Mouse (Mus musculus): Measurements from ENCODE around the gene AU018091. TPM values are rescaled to one million over a fixed set of nuclear protein-coding genes. Genes with fewer than 3 reads are reported as not detected.
"Not testable (repeated sequence)": the region's sequence is repeated elsewhere in the genome, so short reads cannot be mapped to it uniquely, and the experiment has no call there.

Gene AU018091
- not detected for total RNA-seq (2021)
- long read RNA-seq, experiment 1, result 0 reads
- long read RNA-seq, experiment 2, result 0 reads

- no peak for DNase-seq (ENCODE audit: low spot score in 2 of 2)
Measured at GRCm38 (mm10) chr7:3168925-3169324, at the start of gene AU018091. Gene AU018091 (minus strand): TSS chr7:3169203.

- no peak for DNase-seq (ENCODE audit: low spot score in 2 of 2)
Measured at GRCm38 (mm10) chr7:3217546-3218056, 48.6 kb upstream of the AU018091 start.

GRCm38 (mm10) chr7:3216331-3216730, 47.3 kb upstream of the AU018091 start:
- no peak for DNase-seq (ENCODE audit: low spot score in 2 of 2)

- DNase-seq (ENCODE audit: low spot score in 2 of 2), result no peak
Measured at GRCm38 (mm10) chr7:3213557-3213956, 44.6 kb upstream of the AU018091 start.

DNA sequence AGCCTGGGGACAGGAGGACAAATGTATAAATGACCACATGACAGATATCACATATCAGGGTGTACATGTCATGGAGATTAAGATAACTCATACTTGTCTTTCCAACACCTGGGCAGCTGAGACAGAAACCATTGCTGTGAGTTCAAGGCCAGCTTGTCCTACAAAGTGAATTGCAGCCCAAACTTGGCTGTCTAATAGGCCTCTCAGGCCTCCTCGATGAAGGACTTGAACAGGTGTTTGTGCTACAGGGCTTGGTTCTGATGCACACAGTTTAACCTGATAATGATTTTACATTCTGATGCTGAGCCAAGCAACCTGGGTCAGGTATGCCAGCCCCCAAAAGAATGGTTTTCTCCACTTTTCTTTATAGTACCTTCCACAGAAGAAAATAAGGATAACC, 44.2 kb upstream of the AU018091 start:
- no peak for DNase-seq (ENCODE audit: low spot score in 2 of 2)

- no peak for DNase-seq (ENCODE audit: low spot score in 2 of 2)
Measured at GRCm38 (mm10) chr7:3212002-3212790, 43.2 kb upstream of the AU018091 start.

GRCm38 (mm10) chr7:3211518-3211917, 42.5 kb upstream of the AU018091 start:
- DNase-seq (ENCODE audit: low spot score in 2 of 2), result no peak

DNA sequence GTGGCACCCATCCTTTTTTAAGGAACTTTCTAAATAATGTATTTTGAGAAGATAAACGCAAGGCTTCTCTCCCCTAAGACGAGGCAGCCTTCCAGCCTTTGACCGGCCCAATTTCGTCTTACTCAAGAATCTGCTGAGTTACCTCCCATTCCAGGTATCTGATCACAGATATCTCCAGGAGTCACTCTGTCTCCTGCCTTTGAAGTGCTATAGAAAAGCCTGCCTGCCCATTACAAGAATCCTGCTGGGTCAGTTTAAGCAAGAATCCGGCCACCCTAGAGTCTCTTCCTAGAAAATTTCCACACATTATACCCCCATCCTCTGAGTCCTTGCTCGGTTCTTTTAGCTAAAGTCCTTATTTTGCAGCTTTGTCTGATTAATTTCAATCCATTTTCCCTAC, 41.6 kb upstream of the AU018091 start:
- DNase-seq (ENCODE audit: low spot score in 2 of 2), result no peak

DNA sequence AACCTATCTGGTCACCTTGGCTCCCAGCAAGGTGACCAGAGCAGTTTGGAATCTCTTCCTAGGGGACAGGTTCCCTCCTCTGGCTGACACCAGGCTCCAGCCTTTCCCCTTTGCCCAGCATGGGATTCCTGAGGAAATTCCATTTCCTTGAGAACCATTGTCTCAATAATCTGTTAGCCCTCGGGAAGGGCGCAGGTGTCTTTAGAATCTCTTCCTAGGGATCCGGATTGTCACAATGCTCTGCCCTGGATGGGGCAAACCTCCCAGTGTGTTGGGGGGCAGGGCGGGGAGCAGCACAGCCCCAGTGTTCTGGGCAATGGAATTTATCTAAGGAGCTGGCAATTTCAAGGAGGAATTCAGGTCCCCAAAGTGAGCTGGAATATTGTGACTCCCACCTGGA, 37.5 kb upstream of the AU018091 start:
- no peak for DNase-seq (ENCODE audit: low spot score in 2 of 2)

DNA sequence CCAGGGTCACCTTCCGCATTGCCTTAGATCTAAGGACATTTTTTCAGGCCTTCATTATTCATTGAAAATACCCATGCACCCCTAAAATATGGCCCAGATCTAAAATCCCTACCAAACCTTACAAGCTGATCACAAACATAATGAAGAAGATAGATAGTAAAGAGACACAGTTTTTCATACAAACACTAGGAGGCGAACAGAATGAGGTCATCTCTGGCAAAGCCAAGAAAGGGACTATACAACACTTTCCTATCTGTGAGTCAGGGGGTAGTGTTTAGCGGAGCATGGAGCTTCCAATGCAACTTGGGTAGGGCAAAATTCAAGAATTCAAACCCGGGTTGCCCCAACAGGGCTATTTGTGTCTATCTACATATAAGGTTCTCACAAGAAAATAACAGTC, 35.6 kb upstream of the AU018091 start:
- no peak for DNase-seq (ENCODE audit: low spot score in 2 of 2)

DNA sequence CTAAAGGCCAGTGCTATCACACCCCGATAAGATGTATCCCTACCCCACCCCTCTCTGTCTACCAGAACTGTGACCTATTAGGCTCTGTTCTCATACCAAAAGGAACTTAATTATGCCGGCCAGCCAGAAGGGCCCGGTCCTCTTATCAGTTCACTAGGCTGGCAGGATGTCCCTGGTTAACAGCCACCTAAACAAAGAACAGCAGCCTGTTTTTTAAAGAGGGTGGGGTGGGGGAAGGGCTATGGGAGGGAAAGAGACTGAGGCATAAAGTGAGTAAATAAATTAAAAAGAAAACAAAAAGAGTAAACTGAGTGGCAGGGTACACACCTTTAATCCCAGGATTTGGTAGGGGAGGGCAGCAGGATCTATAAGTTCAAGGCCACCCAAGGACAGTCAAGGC, 34.9 kb upstream of the AU018091 start:
- no peak for DNase-seq (ENCODE audit: low spot score in 2 of 2)

- no peak for DNase-seq (ENCODE audit: low spot score in 2 of 2)
Measured at GRCm38 (mm10) chr7:3201134-3201705, 32.2 kb upstream of the AU018091 start.

DNA sequence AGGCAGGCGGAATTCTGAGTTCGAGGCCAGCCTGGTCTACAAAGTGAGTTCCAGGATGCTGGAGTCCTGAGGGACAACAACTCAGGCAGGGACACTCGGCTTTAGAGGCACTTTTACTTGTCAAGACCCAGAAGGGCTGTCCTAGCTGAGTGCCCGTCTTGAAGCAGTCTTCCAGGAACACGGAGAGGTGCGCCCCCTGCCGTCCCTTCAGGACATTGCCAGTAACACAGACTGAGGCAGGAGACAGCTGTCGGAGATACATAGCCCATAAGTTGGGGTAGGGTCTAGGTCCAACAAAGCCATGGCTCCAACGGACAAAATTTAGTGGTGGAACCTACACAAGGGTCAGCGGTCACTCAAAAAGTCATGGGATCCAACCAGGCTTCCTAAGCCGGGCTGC, 29.9 kb upstream of the AU018091 start:
- DNase-seq (ENCODE audit: low spot score in 2 of 2), result no peak

- DNase-seq (ENCODE audit: low spot score in 2 of 2), result no peak
Measured at GRCm38 (mm10) chr7:3195850-3196249, 26.8 kb upstream of the AU018091 start.

- DNase-seq (ENCODE audit: low spot score in 2 of 2), result no peak
Measured at GRCm38 (mm10) chr7:3194531-3194930, 25.5 kb upstream of the AU018091 start.

- DNase-seq (ENCODE audit: low spot score in 2 of 2), result peak; percentile 55 to 61
Measured at GRCm38 (mm10) chr7:3193905-3194304, 24.9 kb upstream of the AU018091 start.

- no peak for DNase-seq (ENCODE audit: low spot score in 2 of 2)
Measured at GRCm38 (mm10) chr7:3193049-3193632, 24.1 kb upstream of the AU018091 start.

DNA sequence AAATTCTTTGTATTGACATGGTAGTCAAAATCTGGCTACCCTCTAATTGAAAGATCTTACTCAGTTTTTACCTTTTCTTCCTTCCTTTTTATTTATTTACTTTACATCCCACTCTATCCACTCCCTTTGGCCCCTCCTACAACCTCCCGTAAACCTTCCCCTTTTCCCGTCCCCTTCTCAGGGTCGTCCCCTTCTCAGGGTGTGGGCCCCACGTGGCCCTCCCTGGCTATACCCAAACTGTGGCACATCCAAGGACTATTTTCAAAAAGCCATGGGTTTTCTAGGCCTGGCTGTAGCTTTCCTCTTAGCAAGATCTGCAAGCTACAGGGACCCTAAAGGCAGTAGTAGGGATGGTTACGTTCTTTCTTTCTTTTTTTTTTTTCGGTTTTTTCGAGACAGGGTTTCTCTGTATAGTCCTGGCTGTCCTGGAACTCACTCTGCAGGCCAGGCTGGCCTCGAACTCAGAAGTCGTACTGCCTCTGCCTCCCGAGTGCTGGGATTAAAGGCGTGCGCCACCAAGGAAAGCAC, 23.0 kb upstream of the AU018091 start:
- no peak for DNase-seq (ENCODE audit: low spot score in 2 of 2)

DNA sequence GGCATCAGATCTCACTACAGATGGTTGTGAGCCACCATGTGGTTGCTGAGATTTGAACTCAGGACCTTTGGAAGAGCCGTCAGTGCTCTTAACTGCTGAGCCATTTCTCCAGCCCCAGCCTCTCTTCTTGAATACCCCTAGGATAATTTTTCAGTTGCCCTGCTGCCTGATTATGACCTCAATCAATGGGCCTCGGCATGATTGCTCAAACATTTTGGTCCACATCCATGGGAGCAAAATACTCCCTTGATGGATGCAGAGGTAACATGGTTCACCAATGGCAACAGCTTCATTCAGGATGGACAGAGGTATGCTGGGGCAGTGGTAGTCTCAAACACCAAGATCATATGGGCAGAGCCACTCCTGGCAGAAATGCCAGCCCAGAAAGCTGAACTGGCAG, 17.7 kb upstream of the AU018091 start:
- DNase-seq (ENCODE audit: low spot score in 2 of 2), result not testable (repeated sequence)

GRCm38 (mm10) chr7:3186136-3186535, 17.1 kb upstream of the AU018091 start:
- DNase-seq (ENCODE audit: low spot score in 2 of 2), result no peak

GRCm38 (mm10) chr7:3184394-3184793, 15.4 kb upstream of the AU018091 start:
- peak in 1 of 2 experiments; percentile 12 for DNase-seq (ENCODE audit: low spot score in 2 of 2)

DNA sequence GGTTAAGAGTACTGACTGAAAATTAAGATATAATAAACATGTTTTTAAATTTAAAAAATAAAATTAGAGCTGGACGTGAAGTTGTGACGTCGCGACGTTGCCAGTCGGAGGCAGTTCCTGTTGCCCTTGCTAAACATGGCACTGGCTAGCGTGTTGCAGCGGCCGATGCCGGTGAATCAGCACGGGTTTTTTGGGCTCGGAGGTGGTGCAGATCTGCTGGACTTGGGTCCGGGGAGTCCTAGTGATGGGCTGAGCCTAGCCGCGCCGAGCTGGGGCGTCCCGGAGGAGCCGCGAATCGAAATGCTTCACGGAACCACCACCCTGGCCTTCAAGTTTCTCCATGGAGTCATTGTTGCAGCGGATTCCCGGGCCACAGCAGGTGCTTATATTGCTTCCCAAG, 12.0 kb upstream of the AU018091 start:
- not testable (repeated sequence) for DNase-seq (ENCODE audit: low spot score in 2 of 2)

Data from adrenal gland, adult 18-20 months (tissue).